Mouse (Mus musculus): ENCODE measurements around the gene Gm14391.
"Not testable (repeated sequence)": the region's sequence is repeated elsewhere in the genome, so short reads cannot be mapped to it uniquely, and the experiment has no call there.

Gene Gm14391

GRCm38 (mm10) chr2:175206732-175207131 is at the start of gene Gm14391:
Gm14391 (minus strand) TSS chr2:175206917.
- DNase-seq (ENCODE audit: low read depth, low spot score): not testable (repeated sequence)

DNA sequence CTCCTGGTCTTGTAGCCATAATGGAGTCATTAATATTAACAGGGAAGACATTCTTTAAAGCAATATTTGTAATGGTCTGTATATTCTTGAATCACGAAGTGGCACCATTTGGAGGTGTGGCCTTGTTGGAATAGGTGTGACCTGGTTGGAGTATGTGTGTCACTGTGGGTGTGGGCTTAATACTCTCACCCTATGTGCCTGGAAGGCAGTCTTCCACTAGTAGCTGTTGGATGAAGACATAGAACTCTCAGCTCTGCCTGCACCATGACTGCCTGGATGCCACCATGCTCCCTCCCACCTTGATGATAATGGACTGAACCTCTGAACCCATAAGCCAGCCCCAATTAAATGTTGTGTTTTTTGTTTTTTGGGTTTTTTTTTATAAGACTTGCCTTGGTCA is 27.7 kb downstream of the Gm14391 start:
- not testable (repeated sequence) for DNase-seq (ENCODE audit: low read depth, low spot score)

DNA sequence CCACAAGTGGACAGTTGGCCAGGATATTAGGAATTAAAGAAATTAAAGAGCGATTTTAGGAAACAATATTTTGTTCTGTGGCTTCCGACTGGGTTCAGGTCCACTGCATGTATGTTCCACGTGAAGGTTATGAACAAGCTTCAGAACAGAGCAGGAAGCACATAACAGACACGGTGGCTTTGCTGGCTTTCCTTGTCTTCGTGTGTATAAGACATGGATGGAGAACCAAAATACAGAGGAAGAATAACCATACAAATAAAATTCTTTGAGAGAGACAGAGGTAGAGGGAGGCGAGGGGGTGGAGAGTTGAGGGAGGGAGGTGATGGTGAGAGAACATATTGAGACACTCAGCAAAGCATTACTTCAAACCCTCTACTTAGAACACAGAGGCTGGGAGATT is 30.4 kb downstream of the Gm14391 start:
- DNase-seq (ENCODE audit: low read depth, low spot score): no peak

- DNase-seq (ENCODE audit: low read depth, low spot score): not testable (repeated sequence)
Observed at GRCm38 (mm10) chr2:175175401-175176180, 31.1 kb downstream of the Gm14391 start, which contains the start of gene Gm14443. Gm14443 (minus strand) TSS chr2:175175871.

- not testable (repeated sequence) for DNase-seq (ENCODE audit: low read depth, low spot score)
Observed at GRCm38 (mm10) chr2:175174058-175174457, 32.7 kb downstream of the Gm14391 start.

- not testable (repeated sequence) for DNase-seq (ENCODE audit: low read depth, low spot score)
Observed at GRCm38 (mm10) chr2:175172906-175173595, 33.7 kb downstream of the Gm14391 start.

- no peak for DNase-seq (ENCODE audit: low read depth, low spot score)
Observed at GRCm38 (mm10) chr2:175172123-175172522, 34.6 kb downstream of the Gm14391 start.

- DNase-seq (ENCODE audit: low read depth, low spot score): not testable (repeated sequence)
Observed at GRCm38 (mm10) chr2:175166870-175167269, 39.8 kb downstream of the Gm14391 start.

- DNase-seq (ENCODE audit: low read depth, low spot score): not testable (repeated sequence)
Observed at GRCm38 (mm10) chr2:175165110-175165509, 41.6 kb downstream of the Gm14391 start.

- not testable (repeated sequence) for DNase-seq (ENCODE audit: low read depth, low spot score)
Observed at GRCm38 (mm10) chr2:175161438-175161837, 45.3 kb downstream of the Gm14391 start.

DNA sequence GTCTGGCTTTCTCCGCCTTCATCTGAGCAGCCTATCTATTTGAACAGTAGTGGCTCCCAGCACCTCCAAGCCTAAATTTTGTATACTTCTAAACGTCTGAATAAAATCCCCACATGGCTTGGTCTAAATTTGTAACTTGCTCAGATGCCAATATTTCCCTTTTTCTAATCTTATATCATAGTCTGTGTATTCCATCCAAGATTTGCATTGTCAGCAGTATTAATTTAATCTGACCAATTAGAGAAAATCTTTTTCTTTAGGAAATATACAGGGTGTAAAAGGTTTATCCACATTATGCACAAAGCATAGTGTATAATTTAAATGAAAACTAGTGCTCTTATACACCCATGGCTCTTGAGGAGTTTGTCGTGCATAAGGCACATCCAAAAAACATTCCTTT is 48.1 kb downstream of the Gm14391 start:
- DNase-seq (ENCODE audit: low read depth, low spot score): no peak

DNA sequence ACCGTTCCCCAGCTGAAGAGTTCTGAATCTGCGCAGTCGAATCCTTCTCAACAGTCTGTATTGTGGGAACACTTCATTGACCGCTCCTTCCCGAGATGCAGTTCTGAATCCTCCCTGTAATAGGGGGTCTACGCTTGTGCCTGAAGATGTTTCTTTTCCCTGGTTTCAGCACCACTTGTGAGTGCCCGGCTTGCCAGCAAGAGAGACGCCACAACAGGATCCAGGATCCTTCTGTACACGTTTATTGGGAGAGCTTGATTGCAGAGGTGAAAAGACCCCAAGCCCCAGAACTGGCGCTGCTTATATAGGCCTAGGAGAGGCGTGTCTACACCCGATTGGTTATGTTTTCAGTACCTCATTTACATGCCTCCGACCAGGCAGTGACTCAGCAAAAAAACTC is 50.0 kb downstream of the Gm14391 start:
- DNase-seq (ENCODE audit: low read depth, low spot score): no peak

DNA sequence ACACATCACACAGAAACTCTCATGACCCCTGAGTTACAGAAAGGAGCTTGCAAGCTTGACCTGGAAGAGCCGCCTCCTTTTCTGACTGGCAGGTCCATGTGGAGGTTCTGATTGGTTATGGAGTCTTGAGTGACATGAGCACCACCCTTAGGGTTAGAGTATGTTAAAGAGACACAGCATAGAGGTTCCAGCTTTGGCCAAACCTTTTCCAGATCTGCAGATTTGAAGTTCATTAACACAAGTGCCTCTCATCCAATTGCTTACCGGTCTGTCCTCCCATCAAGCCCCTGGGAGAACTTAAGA is 64.8 kb downstream of the Gm14391 start, which contains the start of gene Gm14399:
TSS of gene Gm14399 (minus strand) at position 20 of the 303 bp plus-strand sequence.
- DNase-seq (ENCODE audit: low read depth, low spot score): not testable (repeated sequence)

DNA sequence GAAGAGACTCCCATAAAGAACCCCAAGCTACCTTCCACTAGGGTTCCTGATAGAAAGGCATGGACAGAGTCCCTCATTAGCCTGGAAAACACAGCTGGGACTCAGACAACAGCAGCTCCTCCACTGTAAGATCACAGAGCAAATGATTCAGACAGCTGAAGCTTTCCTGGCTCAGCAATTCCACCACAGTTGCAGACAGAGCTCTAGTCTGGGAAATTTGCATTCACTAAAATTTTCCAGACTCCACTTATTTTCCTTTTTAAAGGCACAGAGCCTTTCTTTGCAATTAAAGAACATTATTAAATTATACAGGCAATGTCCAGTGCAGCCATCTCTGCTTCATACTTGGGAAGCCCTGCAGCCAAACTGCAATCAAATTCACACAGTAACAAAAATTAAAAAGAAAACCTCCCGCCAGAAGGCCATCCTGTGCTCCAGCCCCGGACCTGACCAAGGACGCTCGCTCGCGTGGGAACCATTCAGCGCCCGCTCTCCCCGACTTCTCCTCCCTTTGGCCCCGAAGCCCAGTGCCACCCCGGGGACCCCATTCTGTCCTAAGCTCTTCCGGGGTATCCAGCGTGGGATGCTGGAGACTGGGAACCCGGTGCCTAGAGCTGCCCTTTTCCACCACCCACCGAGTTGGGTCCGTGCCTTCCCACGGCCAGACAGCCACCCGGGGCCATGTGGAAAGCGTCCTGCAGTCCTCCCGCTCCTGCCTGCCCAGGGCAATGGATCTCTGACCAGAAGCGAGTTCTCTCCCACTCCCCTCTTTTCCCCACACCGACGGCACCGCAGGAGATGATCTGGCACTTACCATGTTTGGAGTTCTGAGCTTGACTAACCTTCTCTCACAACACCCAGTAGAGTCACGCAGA is 65.4 kb downstream of the Gm14391 start:
- DNase-seq (ENCODE audit: low read depth, low spot score): not testable (repeated sequence)

All from skeletal muscle tissue, adult 2 months (tissue).